20 mouse cellular contexts compared by ENCODE assay signal in genomic region chr12:34562331-34562730, GRCm38 (mm10).
"Had no signal": no experiment of that assay in that cellular context is flagged by ENCODE, and none has a peak within 500 bp of the region (broad histone marks: within the 10 kb centered on the region; RNA-seq: fewer than 3 reads in every experiment).

No protein-coding gene starts in this region.

- H3K36me3 ChIP-seq: liver, embryonic 15.5 days; midbrain, embryonic 10.5 days; midbrain, embryonic 12.5 days; neural tube, embryonic 13.5 days; neural tube, embryonic 15.5 days; stomach, embryonic 15.5 days had no signal

- H3K27me3 ChIP-seq: liver, embryonic 15.5 days; midbrain, embryonic 12.5 days; neural tube, embryonic 13.5 days; neural tube, embryonic 15.5 days; stomach, embryonic 15.5 days had no signal

- DNase-seq: liver, postnatal 0 days; lung, embryonic 14.5 days; lung, postnatal 10 days; lung, postnatal 4 days; midbrain, embryonic 14.5 days; retina, postnatal 1 day; right cerebral cortex, adult 18-20 months; right cerebral cortex, postnatal 14 days; right cerebral cortex, postnatal 4 days; spleen, adult 18-20 months; thymus, adult 2 months; thymus, postnatal 14 days; thymus, postnatal 36 days had no signal

- ATAC-seq: liver, postnatal 0 days; midbrain, embryonic 16.5 days had no signal
